Mouse (Mus musculus) liver, embryonic 14.5 days (tissue): ENCODE measurements around the gene Nr1h3.

ENCODE experiments used
- CTCF ChIP-seq: IDR thresholded peaks from 2 replicates; pipeline ENCODE4 v1.5.1; 2016; ENCODE audit warnings: antibody characterized with exemption, low read depth, control low read depth
- EP300 ChIP-seq: IDR thresholded peaks from 2 replicates; pipeline ENCODE4 v1.6.1; 2016; ENCODE audit warnings: antibody characterized with exemption, low read depth

- TF ChIP-seq CTCF = no peak; the same call in 1 of the 2 replicates
- TF ChIP-seq EP300 = no peak
Observed at GRCm38 (mm10) chr2:91236601-91237510, 34.2 kb upstream of the Nr1h3 start, which contains the start of gene Ddb2.
